Mouse (Mus musculus): ENCODE data around the gene Smyd3. TPM values are rescaled to one million over a fixed set of nuclear protein-coding genes. Genes with fewer than 3 reads are reported as not detected.
"Not testable (repeated sequence)": the region's sequence is repeated elsewhere in the genome, so short reads cannot be mapped to it uniquely, and the experiment has no call there.

The Smyd3 gene
- polyA plus RNA-seq, 1 experiment from 2014 or later = 3.7 TPM

GRCm38 (mm10) chr1:179354250-179354649, 163.6 kb downstream of the Smyd3 start:
- H3K36me3 ChIP-seq (ENCODE audit: inconsistent target) = no peaks in the 10 kb centered on the region
- no peaks in the 10 kb centered on the region for H3K79me2 ChIP-seq (ENCODE audit: inconsistent target)
- 92% methylated on average over 6 of the region's 6 CpGs for WGBS (ENCODE audit: missing documents)
- no peak overlapping the region for H3K4me3 ChIP-seq (ENCODE audit: inconsistent target)
- no peak overlapping the region for H3K27ac ChIP-seq

- 97% methylated on average over 2 of the region's 2 CpGs for WGBS (ENCODE audit: missing documents)
- H3K4me3 ChIP-seq (ENCODE audit: inconsistent target) = no peak overlapping the region
Observed at GRCm38 (mm10) chr1:179345318-179345925, 172.4 kb downstream of the Smyd3 start.

GRCm38 (mm10) chr1:179343426-179343825, 174.4 kb downstream of the Smyd3 start:
- Histone ChIP-seq H3K4me3 (ENCODE audit: inconsistent target) (no peak overlapping the region), H3K36me3 (ENCODE audit: inconsistent target) (no peaks in the 10 kb centered on the region), H3K27ac (no peak overlapping the region), H3K79me2 (ENCODE audit: inconsistent target) (no peaks in the 10 kb centered on the region)
- WGBS (ENCODE audit: missing documents) = 98% methylated on average over 17 of the region's 17 CpGs

More at GRCm38 (mm10) chr1:179345318-179345925, 172.4 kb downstream of the Smyd3 start:
- Histone ChIP-seq H3K27ac (no peak overlapping the region), H3K79me2 (ENCODE audit: inconsistent target) (no peaks in the 10 kb centered on the region), H3K36me3 (ENCODE audit: inconsistent target) (no peaks in the 10 kb centered on the region)

GRCm38 (mm10) chr1:179341589-179341988, 176.3 kb downstream of the Smyd3 start:
- Histone ChIP-seq H3K36me3 (ENCODE audit: inconsistent target) (no peaks in the 10 kb centered on the region), H3K79me2 (ENCODE audit: inconsistent target) (no peaks in the 10 kb centered on the region), H3K27ac (no peak overlapping the region), H3K4me3 (ENCODE audit: inconsistent target) (no peak overlapping the region)
- WGBS (ENCODE audit: missing documents) = 80% methylated on average over 1 of the region's 1 CpGs

- H3K36me3 ChIP-seq (ENCODE audit: inconsistent target) = no peaks in the 10 kb centered on the region
- no peak overlapping the region for H3K27ac ChIP-seq
- H3K4me3 ChIP-seq (ENCODE audit: inconsistent target) = no peak overlapping the region
- H3K79me2 ChIP-seq (ENCODE audit: inconsistent target) = no peaks in the 10 kb centered on the region
- WGBS (ENCODE audit: missing documents) = 95% methylated on average over 3 of the region's 3 CpGs
Observed at GRCm38 (mm10) chr1:179339066-179339465, 178.8 kb downstream of the Smyd3 start.

GRCm38 (mm10) chr1:179337529-179337928, 180.3 kb downstream of the Smyd3 start:
- 94% methylated on average over 5 of the region's 5 CpGs for WGBS (ENCODE audit: missing documents)
- H3K27ac ChIP-seq = no peak overlapping the region
- H3K36me3 ChIP-seq (ENCODE audit: inconsistent target) = no peaks in the 10 kb centered on the region
- no peaks in the 10 kb centered on the region for H3K79me2 ChIP-seq (ENCODE audit: inconsistent target)
- H3K4me3 ChIP-seq (ENCODE audit: inconsistent target) = no peak overlapping the region

- Histone ChIP-seq H3K36me3 (ENCODE audit: inconsistent target) (no peaks in the 10 kb centered on the region), H3K27ac (no peak overlapping the region), H3K4me3 (ENCODE audit: inconsistent target) (no peak overlapping the region), H3K79me2 (ENCODE audit: inconsistent target) (no peaks in the 10 kb centered on the region)
- 98% methylated on average over 3 of the region's 3 CpGs for WGBS (ENCODE audit: missing documents)
Observed at GRCm38 (mm10) chr1:179326965-179327308, 190.9 kb downstream of the Smyd3 start.

GRCm38 (mm10) chr1:179326262-179326964, 191.4 kb downstream of the Smyd3 start:
- Histone ChIP-seq H3K79me2 (ENCODE audit: inconsistent target) (no peaks in the 10 kb centered on the region), H3K4me3 (ENCODE audit: inconsistent target) (no peak overlapping the region), H3K27ac (no peak overlapping the region), H3K36me3 (ENCODE audit: inconsistent target) (no peaks in the 10 kb centered on the region)
- 95% methylated on average over 9 of the region's 9 CpGs for WGBS (ENCODE audit: missing documents)

- H3K79me2 ChIP-seq (ENCODE audit: inconsistent target) = no peaks in the 10 kb centered on the region
- H3K36me3 ChIP-seq (ENCODE audit: inconsistent target) = no peaks in the 10 kb centered on the region
- H3K27ac ChIP-seq = no peak overlapping the region
- no peak overlapping the region for H3K4me3 ChIP-seq (ENCODE audit: inconsistent target)
- whole genome bisulfite sequencing (ENCODE audit: missing documents) = 95% methylated on average over 6 of the region's 6 CpGs
Observed at GRCm38 (mm10) chr1:179324271-179324670, 193.6 kb downstream of the Smyd3 start.

GRCm38 (mm10) chr1:179313618-179314017, 204.2 kb downstream of the Smyd3 start:
- H3K27ac ChIP-seq = no peak overlapping the region
- WGBS (ENCODE audit: missing documents) = 90% methylated on average over 5 of the region's 5 CpGs

GRCm38 (mm10) chr1:179309487-179309886, 208.4 kb downstream of the Smyd3 start:
- H3K4me3 ChIP-seq (ENCODE audit: inconsistent target) = no peak overlapping the region
- whole genome bisulfite sequencing (ENCODE audit: missing documents) = 92% methylated on average over 5 of the region's 5 CpGs
- H3K36me3 ChIP-seq (ENCODE audit: inconsistent target) = no peaks in the 10 kb centered on the region
- H3K27ac ChIP-seq = no peak overlapping the region
- no peaks in the 10 kb centered on the region for H3K79me2 ChIP-seq (ENCODE audit: inconsistent target)

More at GRCm38 (mm10) chr1:179313618-179314017, 204.2 kb downstream of the Smyd3 start:
- H3K4me3 ChIP-seq (ENCODE audit: inconsistent target) = no peak overlapping the region
- H3K79me2 ChIP-seq (ENCODE audit: inconsistent target) = no peaks in the 10 kb centered on the region
- H3K36me3 ChIP-seq (ENCODE audit: inconsistent target) = no peaks in the 10 kb centered on the region

GRCm38 (mm10) chr1:179302446-179303230, 215.2 kb downstream of the Smyd3 start:
- H3K27ac ChIP-seq = no peak overlapping the region
- no peak overlapping the region for H3K4me3 ChIP-seq (ENCODE audit: inconsistent target)
- H3K79me2 ChIP-seq (ENCODE audit: inconsistent target) = no peaks in the 10 kb centered on the region
- H3K36me3 ChIP-seq (ENCODE audit: inconsistent target) = no peaks in the 10 kb centered on the region
- 86% methylated on average over 9 of the region's 13 CpGs for WGBS (ENCODE audit: missing documents)

- Histone ChIP-seq H3K36me3 (ENCODE audit: inconsistent target) (no peaks in the 10 kb centered on the region), H3K79me2 (ENCODE audit: inconsistent target) (no peaks in the 10 kb centered on the region), H3K27ac (no peak overlapping the region), H3K4me3 (ENCODE audit: inconsistent target) (no peak overlapping the region)
- WGBS (ENCODE audit: missing documents) = 91% methylated on average over 6 of the region's 6 CpGs
Observed at GRCm38 (mm10) chr1:179295626-179296025, 222.2 kb downstream of the Smyd3 start.

- no peaks in the 10 kb centered on the region for H3K36me3 ChIP-seq (ENCODE audit: inconsistent target)
- no peak overlapping the region for H3K4me3 ChIP-seq (ENCODE audit: inconsistent target)
- 94% methylated on average over 8 of the region's 8 CpGs for WGBS (ENCODE audit: missing documents)
- no peak overlapping the region for H3K27ac ChIP-seq
- H3K79me2 ChIP-seq (ENCODE audit: inconsistent target) = no peaks in the 10 kb centered on the region
Observed at GRCm38 (mm10) chr1:179293772-179294353, 224.0 kb downstream of the Smyd3 start.

GRCm38 (mm10) chr1:179290181-179290580, 227.7 kb downstream of the Smyd3 start:
- not testable (repeated sequence) for H3K4me3 ChIP-seq (ENCODE audit: inconsistent target); H3K36me3 ChIP-seq (ENCODE audit: inconsistent target); H3K27ac ChIP-seq; H3K79me2 ChIP-seq (ENCODE audit: inconsistent target)
- 89% methylated on average over 6 of the region's 6 CpGs for WGBS (ENCODE audit: missing documents)

Measured in macrophage (primary cell).